Mouse (Mus musculus) testis, adult 10 weeks (tissue): ENCODE data around the gene Vmn1r32. TPM values are rescaled to one million over a fixed set of nuclear protein-coding genes. Genes with fewer than 3 reads are reported as not detected.

Experiments used
- polyA plus RNA-seq: library from polyadenylated mRNA; stranded (reverse); fragments of 350-450 nt; fragmentation: Illumina TruSeq; extraction: RNeasy Lipid Tissue Mini Kit (QIAGEN cat#74804); gene quantifications from one replicate; pipeline ENCODE4 v1.2.3, GENCODE M21; 2014; ENCODE audit warnings: low read depth, low replicate concordance

Gene Vmn1r32
- not detected for polyA plus RNA-seq

DNA sequence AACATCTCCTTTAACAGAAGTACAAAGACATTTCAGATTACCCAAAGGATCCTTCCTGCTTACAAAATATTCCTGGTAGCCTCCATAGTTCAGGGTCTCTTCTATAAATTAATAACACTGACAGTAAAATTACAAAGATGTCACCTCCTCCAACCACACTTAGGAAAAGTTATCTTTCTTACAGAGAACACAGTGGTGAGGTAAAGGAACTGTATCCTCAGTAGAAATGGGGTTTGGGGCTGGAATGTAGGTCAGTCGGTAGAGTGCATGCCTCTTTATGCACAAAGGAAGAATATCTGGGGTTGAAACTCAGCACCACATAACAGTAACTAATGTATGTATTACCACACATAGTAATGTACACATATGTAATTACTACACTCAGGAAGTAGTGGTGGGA, at the start of gene Vmn1r32:
Gene Vmn1r32, minus strand, starts transcription at position 101 of the 400 bp plus-strand sequence.

DNA sequence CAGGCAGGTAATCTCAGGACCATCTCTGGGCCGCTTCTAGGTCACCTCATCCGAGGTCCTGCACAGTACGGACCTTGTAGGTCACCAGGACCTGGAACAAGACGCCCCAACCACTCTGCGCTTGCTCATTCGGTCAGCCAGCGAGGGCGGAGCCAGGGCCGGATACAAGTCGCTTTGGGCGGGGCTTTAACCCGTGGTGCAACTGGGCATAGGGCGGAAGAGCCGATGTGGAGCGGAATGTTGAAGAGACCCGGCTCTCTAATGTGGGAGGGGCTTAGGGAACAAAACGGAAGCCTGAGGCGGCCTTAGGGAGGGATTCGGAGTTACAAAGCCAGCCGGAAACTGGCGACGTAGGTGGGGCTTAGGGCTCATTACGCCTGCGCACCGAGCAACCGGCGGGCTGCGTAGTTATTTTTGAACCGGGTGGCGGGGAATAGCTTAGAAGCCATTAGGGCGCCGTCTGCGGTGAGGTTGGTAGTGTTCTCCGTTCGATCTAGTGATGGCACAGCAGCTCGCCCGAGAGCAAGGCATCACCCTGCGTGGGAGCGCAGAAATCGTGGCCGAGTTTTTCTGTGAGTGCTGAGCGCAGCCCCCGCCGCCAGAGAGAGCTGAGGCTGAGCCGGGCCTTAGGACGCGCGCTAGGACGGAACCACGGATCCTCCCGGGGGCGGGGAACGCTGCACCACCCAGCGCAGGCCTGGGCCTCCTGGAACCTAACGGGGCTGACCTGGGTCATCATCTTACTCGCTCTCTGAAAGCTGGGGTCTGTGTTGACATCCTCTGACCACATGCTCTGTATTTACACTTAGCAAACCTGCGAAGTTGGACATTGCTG, 24.7 kb downstream of the Vmn1r32 start, which contains the start of gene Mad2l1:
Gene Mad2l1, plus strand, starts transcription at position 363 of the 835 bp plus-strand sequence.

Other genes starting within 250 kb of the Vmn1r32 start
- gene Mad2l1, start 24.7 kb downstream of the Vmn1r32 start, polyA plus RNA-seq, result 47.7 TPM
- gene Vmn1r33, start 58.2 kb upstream of the Vmn1r32 start, polyA plus RNA-seq, result not detected
- not detected for gene Vmn1r34, start 83.8 kb upstream of the Vmn1r32 start, polyA plus RNA-seq
- 0.17 TPM for gene Vmn1r35, start 125.8 kb upstream of the Vmn1r32 start, polyA plus RNA-seq
- gene Vmn1r36, start 159.1 kb upstream of the Vmn1r32 start, polyA plus RNA-seq, result not detected
- gene Vmn1r37, start 169.3 kb upstream of the Vmn1r32 start, polyA plus RNA-seq, result not detected
- not detected for gene Vmn1r38, start 222.5 kb upstream of the Vmn1r32 start, polyA plus RNA-seq